Mouse (Mus musculus) lung, postnatal 4 days (tissue): ENCODE measurements at regions not wholly inside any gene's neighbourhood (a gene's known extent, or its start where the extent isn't known, plus 50 kb on each side); places are given as distances from the start of the nearest gene placed in this dataset.

Experiments used
- DNase-seq, 2 experiments: peaks; one replicate each; pipeline ENCODE4 v3.0.0; 2021

DNA sequence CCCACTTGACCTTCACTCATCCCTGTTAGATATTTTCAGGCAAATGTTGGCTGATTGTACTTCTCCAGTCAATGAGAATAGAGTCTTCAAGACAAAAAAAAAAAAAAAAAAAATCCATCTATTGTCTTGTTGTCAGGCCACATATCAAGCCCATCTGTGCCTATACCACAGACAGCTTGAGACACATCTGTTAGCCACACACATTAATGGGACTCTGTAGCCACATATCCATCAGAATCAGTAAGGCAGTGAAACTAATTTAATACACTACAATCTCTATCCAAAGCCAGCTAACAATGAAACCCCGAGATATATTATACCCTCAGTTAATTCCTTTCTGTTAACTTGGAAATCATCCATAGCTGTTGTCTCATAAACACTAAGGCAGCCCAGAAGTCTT lies 667.1 kb downstream of the Defb40 start:
- no peak for DNase-seq

DNA sequence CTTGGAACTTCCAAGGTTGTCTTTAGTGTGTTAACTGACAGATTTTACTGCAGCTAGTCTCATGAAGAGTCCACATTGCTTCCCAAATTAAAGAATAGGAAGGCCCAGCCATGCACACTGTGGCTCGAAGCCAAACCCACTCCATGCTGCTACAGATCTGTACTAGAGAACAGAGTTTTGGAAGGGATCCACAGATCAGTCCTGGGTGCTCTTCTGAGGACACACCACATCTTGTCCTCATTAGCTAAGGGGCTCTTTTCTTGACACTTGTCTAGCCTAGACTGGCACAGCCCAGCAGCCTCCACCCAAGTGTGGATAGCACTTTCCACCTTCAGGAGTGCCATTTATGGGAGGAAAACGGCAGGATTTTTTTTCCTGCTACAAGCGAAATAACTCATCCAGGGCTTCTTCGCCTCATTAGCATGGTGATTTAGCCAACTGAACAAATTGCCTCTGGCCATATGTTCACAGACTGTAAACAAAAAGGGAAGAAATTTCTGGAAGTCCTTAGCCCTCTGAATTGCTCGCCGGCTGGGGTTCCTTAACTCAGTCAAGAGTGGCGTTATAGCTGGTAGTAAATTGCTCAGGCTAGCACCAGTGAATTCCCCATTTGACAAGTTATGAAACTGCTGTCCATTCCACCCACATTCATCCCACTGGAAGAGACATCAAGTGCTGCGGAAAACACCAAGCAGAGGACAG lies 690.4 kb downstream of the Defb40 start:
- no peak for DNase-seq

GRCm38 (mm10) chr8:18279932-18280331 lies 698.1 kb downstream of the Defb40 start:
- DNase-seq: no peak

DNA sequence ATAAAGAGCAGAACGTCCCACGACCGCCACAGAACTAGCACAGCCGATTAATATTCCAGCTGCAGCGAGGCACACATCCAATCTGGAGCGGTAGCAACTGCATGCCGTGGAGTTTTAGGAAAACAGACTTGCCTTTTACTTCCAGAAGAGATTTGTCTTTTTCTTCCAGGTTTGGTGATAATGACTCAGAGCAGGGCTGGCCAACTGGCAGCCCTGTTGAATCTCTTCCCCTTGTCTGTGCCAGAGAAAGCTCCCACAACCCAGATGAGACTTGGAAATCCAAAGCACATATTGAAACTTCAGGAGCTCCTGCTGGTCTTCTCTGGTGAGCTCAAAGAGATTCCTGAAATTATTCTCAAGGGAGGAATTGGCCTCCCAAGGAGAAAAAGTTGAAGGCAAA lies 709.8 kb downstream of the Defb40 start:
- no peak for DNase-seq

GRCm38 (mm10) chr8:18258287-18258961 lies 719.6 kb downstream of the Defb40 start:
- DNase-seq: no peak

DNA sequence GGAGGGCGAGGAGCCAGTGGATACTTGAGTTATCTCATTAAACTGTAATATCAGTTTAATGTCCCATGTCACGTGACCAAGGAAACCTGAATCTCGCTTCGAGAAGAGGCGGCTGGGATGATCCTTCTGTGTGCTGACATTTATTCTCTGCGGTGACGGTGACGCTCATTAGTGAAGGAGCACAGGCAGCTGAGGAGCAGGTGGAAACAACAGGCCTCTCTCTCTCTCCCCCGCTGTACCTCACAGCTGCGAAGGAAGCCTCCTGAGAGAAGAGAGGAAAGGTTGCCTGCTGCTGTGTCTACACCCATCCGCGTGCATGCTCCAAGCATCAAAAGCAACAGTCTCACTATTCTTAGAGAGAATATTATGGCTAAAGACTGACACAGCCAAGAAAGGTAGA lies 731.8 kb downstream of the Defb40 start:
- no peak for DNase-seq

DNA sequence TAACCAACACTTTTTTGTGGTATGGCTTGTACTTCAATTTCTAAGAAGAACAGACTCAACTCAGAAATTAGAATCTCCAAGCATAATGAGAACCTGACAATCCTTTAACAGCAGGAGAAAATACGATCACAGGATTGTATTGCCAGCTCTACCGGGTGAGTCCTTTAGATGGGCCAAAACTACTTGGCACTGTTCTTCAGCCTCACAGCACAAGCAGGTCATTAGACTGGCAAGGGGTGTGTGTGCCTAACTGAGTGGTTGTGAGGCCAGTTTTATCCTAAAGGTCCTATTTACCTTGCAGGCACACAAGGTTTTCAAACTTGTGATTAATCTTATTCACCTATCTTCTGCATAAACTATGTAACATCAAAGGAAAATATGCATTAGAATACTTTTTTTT lies 760.5 kb downstream of the Defb40 start:
- DNase-seq: no peak

DNA sequence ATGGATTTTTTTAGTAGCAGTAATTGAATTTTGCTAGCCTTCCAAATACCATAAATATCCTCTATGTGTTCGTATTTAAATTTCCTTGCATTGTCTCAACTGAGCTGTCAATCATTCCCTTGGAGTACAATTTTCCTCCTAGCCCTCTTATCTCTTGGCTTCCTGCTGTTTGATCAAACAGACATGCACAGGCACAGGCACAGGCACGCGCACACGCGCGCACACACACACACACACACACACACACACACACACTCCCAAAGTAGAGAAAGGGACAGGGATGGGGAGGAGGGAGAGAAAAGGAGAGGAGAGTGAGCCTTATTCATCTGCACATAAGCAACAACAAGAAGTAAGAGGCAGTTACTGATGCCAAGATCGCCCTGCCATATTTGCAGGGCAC lies 760.9 kb downstream of the Defb40 start:
- no peak for DNase-seq

- no peak for DNase-seq
These were observed 761.5 kb downstream of the Defb40 start for GRCm38 (mm10) chr8:18216516-18216915.

GRCm38 (mm10) chr8:18210067-18210466 lies 768.0 kb downstream of the Defb40 start:
- DNase-seq: no peak

GRCm38 (mm10) chr8:18208658-18209057 lies 769.4 kb downstream of the Defb40 start:
- DNase-seq: no peak

- DNase-seq: no peak
These were observed 790.6 kb downstream of the Defb40 start for GRCm38 (mm10) chr8:18187486-18187885.

DNA sequence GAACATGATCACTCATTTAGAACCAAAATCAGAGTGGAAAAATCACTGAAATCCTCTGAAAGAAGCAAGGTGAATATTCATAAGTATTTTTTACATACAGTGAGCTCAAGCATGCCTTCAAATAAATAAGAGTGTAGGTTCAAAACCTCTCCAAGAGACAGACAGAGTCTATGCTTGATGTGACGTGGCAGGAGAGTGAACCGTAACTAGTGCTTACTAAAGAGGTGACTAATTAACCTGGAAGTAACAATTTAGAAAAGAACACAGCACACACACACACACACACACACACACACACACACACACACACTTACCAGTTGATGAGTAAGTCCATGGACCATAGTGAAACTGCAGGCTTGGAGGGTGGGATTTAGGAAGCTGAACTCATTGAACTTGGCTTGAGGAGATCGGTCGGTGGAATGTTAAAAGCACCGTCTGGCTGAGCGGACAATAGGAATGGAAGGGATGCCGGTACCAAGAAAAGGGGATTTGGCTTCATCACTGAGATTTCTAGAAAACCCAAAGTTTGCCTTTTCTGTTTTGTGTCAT lies 802.4 kb downstream of the Defb40 start:
- DNase-seq: no peak

DNA sequence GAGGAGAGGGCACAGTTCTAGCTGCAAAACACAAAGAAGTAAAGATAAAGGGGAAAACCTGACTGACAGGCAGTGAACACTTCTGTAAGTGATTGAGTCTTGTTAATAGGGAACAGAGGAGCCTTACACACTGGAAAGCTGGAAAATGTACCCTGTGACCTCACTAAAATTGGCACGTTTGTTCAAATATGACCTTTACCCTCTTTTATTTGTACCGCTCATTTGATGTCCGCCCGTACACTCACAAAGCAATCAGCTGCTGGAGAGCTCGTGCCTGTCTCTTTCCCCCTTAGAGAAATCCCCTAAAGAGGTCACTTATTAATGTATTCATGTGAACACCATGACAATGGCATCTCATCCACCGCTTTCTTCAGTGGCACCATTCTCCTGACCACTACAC lies 819.4 kb downstream of the Defb40 start:
- DNase-seq: no peak

GRCm38 (mm10) chr8:18115333-18116044 lies 862.6 kb downstream of the Defb40 start:
- no peak for DNase-seq

- no peak for DNase-seq
These were observed 864.8 kb downstream of the Defb40 start for GRCm38 (mm10) chr8:18113262-18113661.

DNA sequence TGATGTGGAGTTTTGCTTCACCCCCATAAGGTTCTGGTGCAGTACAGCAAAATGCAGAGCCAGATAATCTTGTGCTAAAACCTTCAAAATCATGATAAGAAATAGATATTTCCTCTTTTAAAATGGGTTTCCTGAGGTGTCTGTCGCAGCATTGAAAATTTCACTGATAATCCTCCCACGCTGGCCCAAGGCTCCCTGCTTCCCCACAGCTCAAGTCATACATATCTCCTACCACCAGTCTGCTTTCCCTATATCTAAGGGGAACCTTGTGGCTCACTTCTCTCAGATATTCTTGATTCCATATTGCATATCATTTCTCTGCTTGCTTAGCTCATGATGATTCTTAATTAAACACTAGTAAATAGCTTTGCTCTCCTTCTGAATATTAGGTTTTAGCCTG lies 868.6 kb downstream of the Defb40 start:
- DNase-seq: no peak

DNA sequence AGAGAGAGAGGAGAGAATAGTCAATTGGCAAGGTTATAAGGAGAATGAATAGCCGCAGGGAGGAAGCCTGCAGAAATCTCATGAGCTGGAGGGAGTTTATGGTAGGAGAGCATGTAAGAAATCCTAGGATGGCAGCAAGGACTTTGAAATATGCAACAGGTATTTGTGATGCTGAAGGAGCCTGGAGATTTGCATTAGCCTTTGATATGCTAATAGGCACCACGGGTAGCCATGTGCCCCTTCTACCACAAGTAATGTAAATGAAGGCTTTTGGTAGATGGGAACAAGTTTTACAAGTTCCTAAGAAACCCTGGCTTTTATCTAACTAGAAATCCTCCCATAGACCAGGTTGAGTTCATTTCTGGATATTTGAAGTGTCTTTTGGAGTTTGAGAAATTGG lies 871.2 kb downstream of the Defb40 start:
- no peak for DNase-seq

DNA sequence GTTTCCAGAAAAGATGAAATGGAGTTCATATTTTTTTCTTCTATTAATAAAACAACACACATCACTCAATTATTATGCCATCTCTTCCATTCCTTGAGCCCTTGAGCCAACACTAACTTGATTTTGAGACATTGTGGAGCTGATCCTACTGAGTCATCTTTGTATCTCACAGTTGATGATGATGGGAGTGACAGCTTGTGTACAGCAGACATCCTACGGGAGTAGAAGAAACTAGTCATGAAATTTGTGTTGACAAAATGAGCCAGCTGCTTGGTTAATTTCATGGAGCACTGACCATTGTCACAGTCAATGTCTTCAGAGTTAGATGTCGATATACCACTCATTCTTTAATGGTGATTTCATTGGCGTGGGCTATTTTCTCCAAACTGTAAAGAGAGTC lies 912.6 kb downstream of the Defb40 start:
- no peak for DNase-seq

DNA sequence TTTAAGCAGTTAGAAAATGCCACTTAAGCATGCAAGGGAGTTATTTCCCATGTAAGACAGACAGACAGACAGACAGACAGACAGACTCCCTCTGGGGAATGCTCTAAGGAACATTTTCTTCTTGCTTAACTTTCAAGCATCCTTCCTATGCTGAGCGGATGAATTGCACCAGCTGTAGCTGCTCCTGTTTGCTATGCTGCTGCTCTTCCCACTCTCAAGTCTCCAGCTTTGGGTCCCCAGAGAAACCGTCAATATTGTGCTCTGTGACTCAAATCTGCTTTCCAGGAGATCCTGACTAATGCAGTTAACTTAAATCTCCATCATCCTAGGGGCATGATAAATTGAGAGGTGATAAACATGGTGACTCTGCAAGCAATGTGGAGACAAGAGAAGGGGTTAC lies 918.5 kb downstream of the Defb40 start:
- no peak for DNase-seq

DNA sequence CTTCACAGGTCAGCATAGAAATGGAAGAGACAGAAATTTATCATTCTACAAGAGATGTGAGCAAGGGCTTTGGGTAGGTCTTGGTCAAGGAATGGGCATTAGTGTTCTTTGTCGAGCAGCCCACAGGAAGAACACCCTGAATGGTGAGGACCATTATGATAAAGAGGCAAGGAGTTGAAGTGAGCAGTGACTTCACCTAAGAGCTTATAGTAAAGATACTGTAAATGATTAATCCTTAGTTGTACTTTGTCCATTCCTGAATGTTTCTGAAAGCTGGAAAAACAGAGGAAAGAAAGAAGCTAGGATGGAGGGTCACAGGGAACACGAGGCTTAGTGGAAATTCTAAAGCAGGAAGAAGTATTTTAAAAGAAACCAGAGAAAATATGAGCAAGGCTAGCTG lies 956.9 kb downstream of the Defb40 start:
- no peak for DNase-seq

GRCm38 (mm10) chr8:18007567-18007966 lies 970.5 kb downstream of the Defb40 start:
- DNase-seq: no peak

DNA sequence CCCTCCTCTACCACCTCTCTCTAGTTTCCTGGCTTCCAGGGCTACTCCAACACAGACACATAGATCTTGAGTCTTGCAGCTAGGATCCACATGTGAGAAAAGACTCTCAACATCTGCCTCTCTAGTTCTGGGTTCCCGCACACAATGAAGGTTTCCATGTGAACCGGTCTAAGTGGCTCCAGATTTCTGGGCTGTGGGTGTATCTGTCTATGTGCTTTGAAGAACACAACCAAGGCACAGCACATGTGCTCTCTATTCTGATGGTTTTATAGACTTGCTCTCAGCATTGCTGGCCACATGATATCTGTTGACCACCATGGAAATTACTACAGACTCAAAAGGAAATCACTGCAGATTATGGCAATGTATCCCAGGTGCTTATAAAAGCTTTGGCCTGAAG lies 972.4 kb downstream of the Defb40 start:
- no peak for DNase-seq

- no peak for DNase-seq
These were observed 977.3 kb downstream of the Defb40 start for GRCm38 (mm10) chr8:18000750-18001149.
